Mouse (Mus musculus) MEL (cell line): ENCODE measurements around the gene Wbp2. TPM values are rescaled to one million over a fixed set of nuclear protein-coding genes. Genes with fewer than 3 reads are reported as not detected.

Source experiments
- DNase-seq: peaks from one replicate; pipeline ENCODE4 v3.0.0; 2011; ENCODE audit warnings: low read depth, low spot score
- H3K27ac ChIP-seq: 2 replicates; pipeline ENCODE4 v1.5.1; 2012; ENCODE audit warnings: low read depth, mild to moderate bottlenecking, control low read depth, low read length, moderate library complexity; ENCODE audit not compliant: control insufficient read depth
- H3K27me3 ChIP-seq, 2 experiments: fragments of 150-350 bp in 1 of 2; sonication (generic) in 1 of 2; 2 replicates each; pipeline ENCODE4 v1.6.1; 2012; ENCODE audit warnings: low read length in 2 of 2, mild to moderate bottlenecking in 2 of 2, improper control_type of control experiment in 1 of 2, moderate library complexity in 1 of 2; ENCODE audit not compliant: insufficient read depth in 2 of 2, control insufficient read depth in 1 of 2
- H3K36me3 ChIP-seq, 2 experiments: 2 replicates each; pipeline ENCODE4 v1.6.1; 2012 to 2014; ENCODE audit warnings: low read length in 2 of 2, improper control_type of control experiment in 1 of 2, inconsistent platforms in 1 of 2, mild to moderate bottlenecking in 1 of 2; ENCODE audit not compliant: insufficient read depth in 2 of 2, control insufficient read depth in 1 of 2
- H3K4me1 ChIP-seq, 2 experiments: fragments of 150-350 bp in 1 of 2; sonication (generic) in 1 of 2; 2 replicates each; pipeline ENCODE4 v1.6.1; 2012; ENCODE audit warnings: low read length in 2 of 2, improper control_type of control experiment in 1 of 2, mild to moderate bottlenecking in 1 of 2; ENCODE audit not compliant: insufficient read depth in 2 of 2, control insufficient read depth in 1 of 2
- H3K4me3 ChIP-seq, 2 experiments: fragments of 150-350 bp in 1 of 2; sonication (generic) in 1 of 2; 2 replicates each; pipeline ENCODE4 v1.5.1; 2012; ENCODE audit warnings: low read depth in 2 of 2, low read length in 2 of 2, mild to moderate bottlenecking in 2 of 2, moderate library complexity in 2 of 2, control low read depth in 1 of 2, improper control_type of control experiment in 1 of 2; ENCODE audit not compliant: control insufficient read depth in 1 of 2, insufficient read depth in 1 of 2
- H3K79me2 ChIP-seq: 2 replicates; pipeline ENCODE4 v1.6.1; 2012; ENCODE audit warnings: mild to moderate bottlenecking, low read length, moderate library complexity; ENCODE audit not compliant: control insufficient read depth, poor library complexity, insufficient read depth
- H3K9ac ChIP-seq: 2 replicates; pipeline ENCODE4 v1.6.1; 2012; ENCODE audit warnings: low read depth, mild to moderate bottlenecking, control low read depth, low read length, moderate library complexity; ENCODE audit not compliant: control insufficient read depth, poor library complexity, severe bottlenecking
- H3K9me3 ChIP-seq: fragments of 150-350 bp; sonication (generic); replicated peaks from 2 replicates; pipeline ENCODE4 v1.6.1; 2012; ENCODE audit warnings: mild to moderate bottlenecking, low read length, improper control_type of control experiment, moderate library complexity; ENCODE audit not compliant: insufficient read depth
- BHLHE40 ChIP-seq: IDR thresholded peaks from 2 replicates; pipeline ENCODE4 v1.6.1; 2012; ENCODE audit warnings: low read depth, mild to moderate bottlenecking, inconsistent platforms, low read length, improper control_type of control experiment, borderline replicate concordance
- CTCF ChIP-seq, 3 experiments: IDR thresholded peaks in 2 of 3; conservative IDR thresholded peaks in 1 of 3; 2 replicates each; pipeline ENCODE4 v1.5.1; 2011 to 2012; ENCODE audit warnings: low read length in 3 of 3, low read depth in 2 of 3, mild to moderate bottlenecking in 2 of 3, improper control_type of control experiment in 1 of 3, inconsistent platforms in 1 of 3, mixed read lengths in 1 of 3, moderate library complexity in 1 of 3; ENCODE audit not compliant: control insufficient read depth in 1 of 3, insufficient read depth in 1 of 3, poor library complexity in 1 of 3, severe bottlenecking in 1 of 3
- E2F4 ChIP-seq: IDR thresholded peaks from 2 replicates; pipeline ENCODE4 v1.6.1; 2011; ENCODE audit warnings: low read depth, low read length, improper control_type of control experiment, borderline replicate concordance
- ELF1 ChIP-seq: IDR thresholded peaks from 2 replicates; pipeline ENCODE4 v1.6.1; 2014; ENCODE audit warnings: low read depth, mild to moderate bottlenecking, inconsistent platforms, low read length, improper control_type of control experiment, moderate library complexity
- EP300 ChIP-seq, 2 experiments: IDR thresholded peaks; 2 replicates each; pipeline ENCODE4 v1.6.1; 2011; ENCODE audit warnings: improper control_type of control experiment in 2 of 2, low read length in 2 of 2, low read depth in 1 of 2, mild to moderate bottlenecking in 1 of 2
- ETS1 ChIP-seq: IDR thresholded peaks from 2 replicates; pipeline ENCODE4 v1.6.1; 2012; ENCODE audit warnings: low read depth, mild to moderate bottlenecking, inconsistent platforms, low read length, improper control_type of control experiment, moderate library complexity
- GABPA ChIP-seq: IDR thresholded peaks from 2 replicates; pipeline ENCODE4 v1.6.1; 2012; ENCODE audit warnings: low read depth, mild to moderate bottlenecking, inconsistent platforms, low read length, improper control_type of control experiment, moderate library complexity
- GATA1 ChIP-seq: IDR thresholded peaks from 2 replicates; pipeline ENCODE4 v1.6.1; 2011; ENCODE audit warnings: low read depth, low read length, improper control_type of control experiment
- HCFC1 ChIP-seq: IDR thresholded peaks from 2 replicates; pipeline ENCODE4 v1.6.1; 2012; ENCODE audit warnings: low read depth, mild to moderate bottlenecking, inconsistent platforms, low read length, improper control_type of control experiment, moderate library complexity
- KAT2A ChIP-seq: conservative IDR thresholded peaks from 2 replicates; pipeline ENCODE4 v1.6.1; 2012; ENCODE audit warnings: low read depth, low read length, improper control_type of control experiment, inconsistent platforms
- MAFK ChIP-seq: IDR thresholded peaks from 2 replicates; pipeline ENCODE4 v1.6.1; 2011; ENCODE audit warnings: low read depth, mild to moderate bottlenecking, low read length, improper control_type of control experiment, borderline replicate concordance
- MAZ ChIP-seq: IDR thresholded peaks from 2 replicates; pipeline ENCODE4 v1.6.1; 2012; ENCODE audit warnings: low read depth, mild to moderate bottlenecking, inconsistent platforms, low read length, improper control_type of control experiment
- MEF2A ChIP-seq: IDR thresholded peaks from 2 replicates; pipeline ENCODE4 v1.6.1; 2014; ENCODE audit warnings: low read depth, mild to moderate bottlenecking, inconsistent platforms, low read length, improper control_type of control experiment; ENCODE audit not compliant: poor library complexity, insufficient replicate concordance, severe bottlenecking; ENCODE audit errors: extremely low read depth
- MXI1 ChIP-seq: IDR thresholded peaks from 2 replicates; pipeline ENCODE4 v1.6.1; 2011; ENCODE audit warnings: mild to moderate bottlenecking, low read depth, low read length, improper control_type of control experiment
- MYC ChIP-seq: IDR thresholded peaks from 2 replicates; pipeline ENCODE4 v1.6.1; 2011; ENCODE audit warnings: low read depth, mild to moderate bottlenecking, low read length, improper control_type of control experiment, moderate library complexity
- NELFE ChIP-seq: IDR thresholded peaks from 2 replicates; pipeline ENCODE4 v1.6.1; 2011; ENCODE audit warnings: low read depth, low read length, improper control_type of control experiment
- POLR2A ChIP-seq, 2 experiments: IDR thresholded peaks; 2 replicates each; pipeline ENCODE4 v1.6.1; 2011 to 2012; ENCODE audit warnings: low read length in 2 of 2, mild to moderate bottlenecking in 2 of 2, control low read depth in 1 of 2, improper control_type of control experiment in 1 of 2, low read depth in 1 of 2, moderate library complexity in 1 of 2; ENCODE audit not compliant: control insufficient read depth in 1 of 2, insufficient read depth in 1 of 2, poor library complexity in 1 of 2
- POLR2AphosphoS2 ChIP-seq: IDR thresholded peaks from 2 replicates; pipeline ENCODE4 v1.6.1; 2011; ENCODE audit warnings: low read length, improper control_type of control experiment
- POLR2AphosphoS5 ChIP-seq: IDR thresholded peaks from 2 replicates; pipeline ENCODE4 v1.6.1; 2012; ENCODE audit warnings: low read depth, borderline replicate concordance, mild to moderate bottlenecking, inconsistent platforms, low read length, moderate library complexity, mixed read lengths
- RAD21 ChIP-seq: IDR thresholded peaks from 2 replicates; pipeline ENCODE4 v1.6.1; 2011; ENCODE audit warnings: mild to moderate bottlenecking, low read depth, low read length, improper control_type of control experiment
- RCOR1 ChIP-seq: IDR thresholded peaks from 2 replicates; pipeline ENCODE4 v1.6.1; 2012; ENCODE audit warnings: low read depth, mild to moderate bottlenecking, inconsistent platforms, low read length, improper control_type of control experiment
- SIN3A ChIP-seq: IDR thresholded peaks from 2 replicates; pipeline ENCODE4 v1.6.1; 2012; ENCODE audit warnings: low read length, improper control_type of control experiment, inconsistent platforms
- SMC3 ChIP-seq: IDR thresholded peaks from 2 replicates; pipeline ENCODE4 v1.6.1; 2011; ENCODE audit warnings: low read depth, low read length, improper control_type of control experiment
- TAL1 ChIP-seq: IDR thresholded peaks from 2 replicates; pipeline ENCODE4 v1.6.1; 2012; ENCODE audit warnings: mild to moderate bottlenecking, inconsistent platforms, low read length, moderate library complexity, mixed read lengths
- TBP ChIP-seq: IDR thresholded peaks from 2 replicates; pipeline ENCODE4 v1.8.0; 2011; ENCODE audit warnings: low read depth, low read length, improper control_type of control experiment
- USF1 ChIP-seq: IDR thresholded peaks from 2 replicates; pipeline ENCODE4 v1.6.1; 2014; ENCODE audit warnings: low read depth, mild to moderate bottlenecking, inconsistent platforms, low read length, improper control_type of control experiment, moderate library complexity
- USF2 ChIP-seq, 2 experiments: IDR thresholded peaks; 2 replicates each; pipeline ENCODE4 v1.6.1; 2011 to 2012; ENCODE audit warnings: improper control_type of control experiment in 2 of 2, low read length in 2 of 2, borderline replicate concordance in 1 of 2, inconsistent platforms in 1 of 2, low read depth in 1 of 2, mild to moderate bottlenecking in 1 of 2; ENCODE audit not compliant: insufficient read depth in 1 of 2
- ZC3H11A ChIP-seq: IDR thresholded peaks from 2 replicates; pipeline ENCODE4 v1.6.1; 2012; ENCODE audit warnings: low read depth, mild to moderate bottlenecking, inconsistent platforms, low read length, improper control_type of control experiment
- ZKSCAN1 ChIP-seq: IDR thresholded peaks from 2 replicates; pipeline ENCODE4 v1.6.1; 2012; ENCODE audit warnings: low read depth, mild to moderate bottlenecking, inconsistent platforms, low read length, improper control_type of control experiment, moderate library complexity
- ZMIZ1 ChIP-seq: IDR thresholded peaks from 2 replicates; pipeline ENCODE4 v1.6.1; 2012; ENCODE audit warnings: low read depth, mild to moderate bottlenecking, inconsistent platforms, low read length, improper control_type of control experiment, moderate library complexity
- ZNF384 ChIP-seq: IDR thresholded peaks from 2 replicates; pipeline ENCODE4 v1.6.1; 2012; ENCODE audit warnings: low read depth, mild to moderate bottlenecking, inconsistent platforms, low read length, improper control_type of control experiment
- polyA plus RNA-seq, 2 experiments: library from polyadenylated mRNA; stranded (reverse) in 1 of 2; unstranded in 1 of 2; fragments of >175 nt in 1 of 2; fragments of >200 nt in 1 of 2; gene quantifications; 2 replicates each; pipeline versions ENCODE4 v1.2.1 to v1.2.4; 2012; ENCODE audit warnings: low replicate concordance in 2 of 2, low read depth in 1 of 2; ENCODE audit not compliant: insufficient read length in 2 of 2, insufficient read depth in 1 of 2, missing spikeins in 1 of 2
- total RNA-seq: library from RNA; depleted of rRNA; stranded (reverse); fragments of 300-350 nt; gene quantifications from 2 replicates; pipeline ENCODE4 v1.2.3, GENCODE M21; 2012

The Wbp2 gene
- total and polyA plus RNA-seq, 3 experiments: 16.5 to 75.8 TPM; not detected in 1

GRCm38 (mm10) chr11:116130488-116131205, 43.9 kb upstream of the Wbp2 start, which contains the start of gene Trim65 (continued):
- TF ChIP-seq ETS1 (peak; percentile 69; the same call in 1 of the 2 replicates), BHLHE40 (peak; percentile 74), GATA1 (no peak), CTCF (IDR thresholded peaks at IDR 0.05 in 2 of 3, conservative IDR thresholded peaks at IDR 0.05 in 1 of 3; ENCODE audit: control insufficient read depth in 1 of 3, insufficient read depth in 1 of 3, low read depth in 2 of 3, low read length in 3 of 3, poor library complexity in 1 of 3, severe bottlenecking in 1 of 3) (peak in 2 of 3 experiments; percentile 81 to 89; a peak in 5 of 6 replicates)

DNA sequence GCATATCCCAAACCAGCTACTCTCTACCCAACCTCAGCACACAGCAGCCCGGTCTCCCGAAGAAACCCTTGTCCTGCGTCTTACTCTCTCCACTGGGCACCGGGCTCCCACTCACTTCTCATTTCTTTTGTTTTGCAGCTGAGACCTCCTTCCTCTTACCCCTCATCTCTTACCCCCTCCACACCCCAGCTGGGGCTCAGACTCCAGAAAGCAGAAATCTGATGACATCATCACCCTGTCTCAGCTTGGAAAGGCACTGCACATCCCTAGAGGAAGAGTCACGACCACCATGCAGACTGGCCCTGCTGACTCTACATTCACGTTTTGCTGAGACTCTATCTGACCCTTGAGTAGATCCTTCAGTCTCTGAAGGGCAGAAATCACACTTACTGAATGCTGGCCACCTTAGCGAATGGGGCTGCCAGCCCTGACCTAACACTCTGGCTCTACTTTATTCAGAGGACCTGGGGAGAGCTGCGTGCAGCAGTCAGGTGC, 43.2 kb upstream of the Wbp2 start:
- H3K4me1 ChIP-seq: peaks cover 0 to 10% of the 10 kb centered on the region in 2 experiments; a peak in 2 of 4 replicates
- H3K36me3 ChIP-seq: peaks cover 4 to 5% of the 10 kb centered on the region in 2 experiments; a peak in 3 of 4 replicates
- peak overlapping the region; percentile 82 for H3K27ac ChIP-seq
- H3K27me3 ChIP-seq: no peaks in the 10 kb centered on the region
- peak; percentile 86 for DNase-seq
- H3K9ac ChIP-seq: peak overlapping the region; percentile 88
- peaks cover 14% of the 10 kb centered on the region for H3K79me2 ChIP-seq
- no peaks in the 10 kb centered on the region for H3K9me3 ChIP-seq
- peak overlapping the region; percentile 44 to 76 for H3K4me3 ChIP-seq
- TF ChIP-seq ZMIZ1 (peak; percentile 38; the same call in 1 of the 2 replicates), USF2 (IDR thresholded peaks at IDR 0.05; ENCODE audit: borderline replicate concordance in 1 of 2, insufficient read depth in 1 of 2, low read depth in 1 of 2, low read length in 2 of 2) (no peak), EP300 (IDR thresholded peaks at IDR 0.05; ENCODE audit: low read depth in 1 of 2, low read length in 2 of 2) (peak in 1 of 2 experiments; percentile 34; a peak in 2 of 4 replicates), CTCF (IDR thresholded peaks at IDR 0.05 in 2 of 3, conservative IDR thresholded peaks at IDR 0.05 in 1 of 3; ENCODE audit: control insufficient read depth in 1 of 3, insufficient read depth in 1 of 3, low read depth in 2 of 3, low read length in 3 of 3, poor library complexity in 1 of 3, severe bottlenecking in 1 of 3) (no peak), POLR2AphosphoS5 (no peak), E2F4 (no peak), ELF1 (no peak), ZC3H11A (no peak), RCOR1 (peak; percentile 22; the same call in 1 of the 2 replicates), MAZ (peak; percentile 32; the same call in 1 of the 2 replicates), USF1 (no peak), SIN3A (peak; percentile 23; the same call in 1 of the 2 replicates), MXI1 (no peak), MYC (0 out of 2 replicates have a peak, but pooled peaks have one; percentile 91), ZNF384 (no peak), ETS1 (peak; percentile 82), ZKSCAN1 (no peak), NELFE (no peak), HCFC1 (no peak; the same call in 1 of the 2 replicates), POLR2A (IDR thresholded peaks at IDR 0.05; ENCODE audit: control insufficient read depth in 1 of 2, insufficient read depth in 1 of 2, low read depth in 1 of 2, low read length in 2 of 2, poor library complexity in 1 of 2) (no peak), TAL1 (no peak), RAD21 (no peak; the same call in 1 of the 2 replicates), SMC3 (no peak), KAT2A (no peak), MAFK (0 out of 2 replicates have a peak, but pooled peaks have one; percentile 26), MEF2A (no peak), GABPA (0 out of 2 replicates have a peak, but pooled peaks have one; percentile 29), TBP (no peak), POLR2AphosphoS2 (no peak)
